Mouse (Mus musculus): Measurements from ENCODE around the gene Mvb12b. TPM values are rescaled to one million over a fixed set of nuclear protein-coding genes. Genes with fewer than 3 reads are reported as not detected.

The Mvb12b gene
- polyA plus RNA-seq, 1 experiment from 2014 or later, result 12.7 TPM

GRCm38 (mm10) chr2:33841980-33842379 is 45.8 kb downstream of the Mvb12b start:
- no peak for ATAC-seq (replicated peaks; ENCODE audit: insufficient number of reproducible peaks, insufficient read depth, low FRiP score, low read depth)
- Histone ChIP-seq H3K9ac (no peak overlapping the region), H3K4me1 (replicated peaks) (peaks cover 26% of the 10 kb centered on the region)

DNA sequence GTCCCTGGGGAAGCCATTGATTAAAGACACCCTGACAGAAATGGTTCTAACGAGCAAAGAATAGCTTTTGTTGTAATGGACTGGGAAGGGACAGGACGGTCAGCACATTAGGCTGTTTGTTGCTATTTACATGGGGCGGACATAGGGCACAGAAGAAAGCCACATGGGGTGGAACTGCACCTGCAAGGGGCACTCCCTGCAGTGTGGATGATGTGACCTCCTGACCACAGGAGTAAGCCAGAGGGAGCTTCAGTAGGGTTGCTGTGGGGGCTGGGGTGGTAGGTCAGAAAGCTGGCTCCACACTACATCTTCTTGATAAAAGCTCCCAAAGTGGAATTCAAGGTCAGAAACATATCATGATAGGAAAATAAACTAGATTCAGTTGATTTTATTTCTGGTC is 47.3 kb downstream of the Mvb12b start:
- Histone ChIP-seq H3K4me3 (no peak overlapping the region), H3K27me3 (peaks cover 11% of the 10 kb centered on the region), H3K9ac (no peak overlapping the region), H3K4me2 (no peak overlapping the region), H3K4me1 (replicated peaks) (peaks cover 23% of the 10 kb centered on the region), H3K27ac (no peak overlapping the region), H3K9me3 (replicated peaks) (no peaks in the 10 kb centered on the region), H3K36me3 (no peaks in the 10 kb centered on the region)
- 90% methylated on average over 3 of the region's 3 CpGs for WGBS
- no peak for ATAC-seq (replicated peaks; ENCODE audit: insufficient number of reproducible peaks, insufficient read depth, low FRiP score, low read depth)

More at GRCm38 (mm10) chr2:33841980-33842379, 45.8 kb downstream of the Mvb12b start:
- no peaks in the 10 kb centered on the region for H3K9me3 ChIP-seq (replicated peaks)
- H3K36me3 ChIP-seq, result no peaks in the 10 kb centered on the region
- H3K4me3 ChIP-seq, result no peak overlapping the region
- no peak overlapping the region for H3K4me2 ChIP-seq
- H3K27ac ChIP-seq, result no peak overlapping the region
- WGBS, result 89% methylated on average over 4 of the region's 4 CpGs
- H3K27me3 ChIP-seq, result peaks cover 11% of the 10 kb centered on the region

DNA sequence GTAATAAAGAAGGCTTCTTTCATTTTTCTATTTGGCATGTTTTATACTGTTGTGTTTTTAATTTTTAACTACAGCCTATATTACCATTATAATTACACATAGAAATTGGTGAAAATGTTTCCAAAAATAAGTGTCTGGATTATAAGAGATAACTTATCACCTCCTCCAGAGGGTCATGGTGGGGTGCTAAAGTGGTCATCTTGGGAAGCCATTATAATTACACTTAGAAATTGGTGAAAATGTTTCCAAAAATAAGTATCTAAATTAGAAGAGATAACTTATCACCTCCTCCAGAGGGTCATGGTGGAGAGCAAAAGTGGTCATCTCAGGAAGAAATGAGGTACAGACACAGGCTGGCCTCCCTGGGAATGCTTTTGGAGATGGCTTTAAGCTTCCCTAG is 48.5 kb downstream of the Mvb12b start:
- H3K36me3 ChIP-seq, result no peaks in the 10 kb centered on the region
- no peak overlapping the region for H3K4me2 ChIP-seq
- H3K27me3 ChIP-seq, result peaks cover 11% of the 10 kb centered on the region
- H3K9me3 ChIP-seq (replicated peaks), result no peaks in the 10 kb centered on the region
- no peak overlapping the region for H3K27ac ChIP-seq
- H3K4me1 ChIP-seq (replicated peaks), result peaks cover 18% of the 10 kb centered on the region
- no peak overlapping the region for H3K9ac ChIP-seq
- ATAC-seq (replicated peaks; ENCODE audit: insufficient number of reproducible peaks, insufficient read depth, low FRiP score, low read depth), result no peak
- H3K4me3 ChIP-seq, result no peak overlapping the region

DNA sequence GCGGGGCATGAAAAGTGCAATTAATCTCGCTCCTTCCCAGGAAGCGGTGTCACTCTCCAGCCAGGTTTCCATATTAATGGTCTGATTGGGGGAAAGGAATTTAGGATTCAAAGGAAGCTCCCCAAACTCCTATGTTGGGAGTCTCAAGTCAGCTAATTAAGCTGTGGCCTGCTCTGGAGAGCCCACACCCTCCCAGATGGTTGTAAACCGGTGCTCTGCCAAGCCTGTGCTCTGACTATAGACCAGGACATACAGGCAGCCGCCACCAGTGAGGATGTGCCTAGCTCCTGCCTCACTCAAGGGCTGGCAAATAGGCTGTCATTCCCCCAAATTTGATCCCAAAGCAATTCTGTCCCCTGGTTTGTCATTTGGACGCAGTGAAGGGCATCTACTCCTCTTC is 50.4 kb downstream of the Mvb12b start:
- WGBS, result 90% methylated on average over 6 of the region's 6 CpGs
- no peaks in the 10 kb centered on the region for H3K9me3 ChIP-seq (replicated peaks)
- peaks cover 11% of the 10 kb centered on the region for H3K27me3 ChIP-seq
- H3K4me1 ChIP-seq (replicated peaks), result peaks cover 4% of the 10 kb centered on the region; the same call in 1 of the 2 replicates
- H3K4me3 ChIP-seq, result no peak overlapping the region
- H3K36me3 ChIP-seq, result no peaks in the 10 kb centered on the region
- H3K4me2 ChIP-seq, result no peak overlapping the region
- H3K9ac ChIP-seq, result no peak overlapping the region
- ATAC-seq (replicated peaks; ENCODE audit: insufficient number of reproducible peaks, insufficient read depth, low FRiP score, low read depth), result no peak
- no peak overlapping the region for H3K27ac ChIP-seq

- Histone ChIP-seq H3K4me1 (replicated peaks) (peaks cover 4% of the 10 kb centered on the region; the same call in 1 of the 2 replicates), H3K9ac (no peak overlapping the region), H3K9me3 (replicated peaks) (no peaks in the 10 kb centered on the region), H3K4me2 (no peak overlapping the region), H3K36me3 (no peaks in the 10 kb centered on the region), H3K27ac (no peak overlapping the region), H3K27me3 (peaks cover 8% of the 10 kb centered on the region), H3K4me3 (no peak overlapping the region)
- 82% methylated on average over 9 of the region's 9 CpGs for WGBS
- ATAC-seq (replicated peaks; ENCODE audit: insufficient number of reproducible peaks, insufficient read depth, low FRiP score, low read depth), result no peak
Observed at GRCm38 (mm10) chr2:33836660-33837213, 51.0 kb downstream of the Mvb12b start.

- Histone ChIP-seq H3K4me3 (no peak overlapping the region), H3K36me3 (0 out of 2 replicates have a peak, but pooled peaks cover 4% of the 10 kb centered on the region), H3K4me1 (replicated peaks) (peaks cover 4% of the 10 kb centered on the region; the same call in 1 of the 2 replicates), H3K4me2 (no peak overlapping the region), H3K27ac (no peak overlapping the region), H3K9me3 (replicated peaks) (no peaks in the 10 kb centered on the region), H3K9ac (no peak overlapping the region), H3K27me3 (peaks cover 4% of the 10 kb centered on the region)
- ATAC-seq (replicated peaks; ENCODE audit: insufficient number of reproducible peaks, insufficient read depth, low FRiP score, low read depth), result no peak
- 86% methylated on average over 8 of the region's 8 CpGs for WGBS
Observed at GRCm38 (mm10) chr2:33835038-33835437, 52.7 kb downstream of the Mvb12b start.

DNA sequence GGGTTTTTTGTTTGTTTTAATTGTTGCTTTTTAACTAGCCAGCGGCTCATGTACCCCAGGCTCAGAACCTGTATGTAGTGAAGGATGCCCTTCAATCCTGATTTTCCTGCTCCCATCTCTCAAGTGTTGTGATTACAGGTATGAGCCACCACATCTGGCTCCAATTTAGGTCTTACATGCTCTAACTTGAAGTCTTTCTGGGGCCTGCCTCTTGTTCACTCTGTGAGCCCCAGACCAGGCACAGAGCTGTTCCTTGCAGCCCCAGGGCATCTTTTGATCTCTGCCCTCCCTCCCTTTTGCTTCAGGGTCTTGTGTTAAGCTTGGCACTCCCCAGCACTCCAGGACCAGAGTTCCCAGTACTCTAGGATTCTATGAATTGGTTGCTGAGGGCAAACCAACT is 53.8 kb downstream of the Mvb12b start:
- H3K4me3 ChIP-seq, result no peak overlapping the region
- 0 out of 2 replicates have a peak, but pooled peaks cover 4% of the 10 kb centered on the region for H3K36me3 ChIP-seq
- H3K27ac ChIP-seq, result no peak overlapping the region
- no peak for ATAC-seq (replicated peaks; ENCODE audit: insufficient number of reproducible peaks, insufficient read depth, low FRiP score, low read depth)
- no peak overlapping the region for H3K4me2 ChIP-seq
- WGBS, result 83% methylated on average over 1 of the region's 1 CpGs
- no peaks in the 10 kb centered on the region; the same call in 1 of the 2 replicates for H3K27me3 ChIP-seq
- no peaks in the 10 kb centered on the region for H3K9me3 ChIP-seq (replicated peaks)
- no peak overlapping the region for H3K9ac ChIP-seq
- H3K4me1 ChIP-seq (replicated peaks), result no peaks in the 10 kb centered on the region

DNA sequence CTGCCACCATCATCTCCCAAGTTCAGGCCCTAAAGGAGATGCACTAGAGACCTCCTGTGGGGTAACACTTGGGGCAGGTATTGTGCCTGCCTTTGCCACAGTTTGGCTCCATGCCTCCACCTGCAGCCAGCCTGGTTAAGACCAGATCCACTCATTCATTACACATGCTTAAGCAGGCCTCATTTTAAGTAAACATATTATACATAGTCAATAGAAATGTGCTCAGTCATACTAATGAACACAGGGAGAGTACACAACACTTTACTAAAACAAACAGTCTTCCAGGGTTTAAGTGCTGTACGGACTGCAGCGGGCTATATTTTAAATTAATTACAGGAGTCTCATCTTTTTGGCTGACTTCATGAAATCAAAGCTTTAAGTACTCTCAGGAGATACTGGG is 57.9 kb downstream of the Mvb12b start:
- 94% methylated on average over 2 of the region's 2 CpGs for WGBS
- no peak overlapping the region for H3K4me3 ChIP-seq

DNA sequence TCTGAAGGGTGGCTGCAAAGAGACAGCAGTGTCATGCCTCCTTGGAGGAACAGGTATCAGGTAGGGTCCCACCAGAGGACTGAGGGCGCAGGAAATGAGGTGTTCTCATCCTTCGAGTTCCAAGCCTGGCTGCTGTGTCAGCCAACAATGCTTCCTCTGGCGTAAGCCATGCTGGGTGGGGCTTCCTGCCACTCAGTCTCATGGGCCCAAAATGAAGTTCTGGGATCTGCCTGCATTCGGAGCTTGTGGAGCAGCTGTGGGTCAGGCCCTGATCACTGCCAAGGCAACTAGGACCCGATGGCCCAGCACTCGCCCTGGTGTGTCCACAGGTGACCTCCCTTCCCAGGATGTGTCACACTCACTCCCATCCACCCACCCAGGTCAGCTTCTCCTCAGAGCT is 61.0 kb downstream of the Mvb12b start:
- ATAC-seq (replicated peaks; ENCODE audit: insufficient number of reproducible peaks, insufficient read depth, low FRiP score, low read depth), result no peak
- WGBS, result 85% methylated on average over 6 of the region's 6 CpGs
- H3K27ac ChIP-seq, result no peak overlapping the region

More for the DNA sequence above, 57.9 kb downstream of the Mvb12b start:
- Histone ChIP-seq H3K27ac (no peak overlapping the region), H3K9ac (no peak overlapping the region), H3K4me2 (no peak overlapping the region), H3K9me3 (replicated peaks) (no peaks in the 10 kb centered on the region), H3K36me3 (peaks cover 11% of the 10 kb centered on the region), H3K27me3 (no peaks in the 10 kb centered on the region), H3K4me1 (replicated peaks) (no peaks in the 10 kb centered on the region; the same call in 1 of the 2 replicates)
- ATAC-seq (replicated peaks; ENCODE audit: insufficient number of reproducible peaks, insufficient read depth, low FRiP score, low read depth), result no peak

DNA sequence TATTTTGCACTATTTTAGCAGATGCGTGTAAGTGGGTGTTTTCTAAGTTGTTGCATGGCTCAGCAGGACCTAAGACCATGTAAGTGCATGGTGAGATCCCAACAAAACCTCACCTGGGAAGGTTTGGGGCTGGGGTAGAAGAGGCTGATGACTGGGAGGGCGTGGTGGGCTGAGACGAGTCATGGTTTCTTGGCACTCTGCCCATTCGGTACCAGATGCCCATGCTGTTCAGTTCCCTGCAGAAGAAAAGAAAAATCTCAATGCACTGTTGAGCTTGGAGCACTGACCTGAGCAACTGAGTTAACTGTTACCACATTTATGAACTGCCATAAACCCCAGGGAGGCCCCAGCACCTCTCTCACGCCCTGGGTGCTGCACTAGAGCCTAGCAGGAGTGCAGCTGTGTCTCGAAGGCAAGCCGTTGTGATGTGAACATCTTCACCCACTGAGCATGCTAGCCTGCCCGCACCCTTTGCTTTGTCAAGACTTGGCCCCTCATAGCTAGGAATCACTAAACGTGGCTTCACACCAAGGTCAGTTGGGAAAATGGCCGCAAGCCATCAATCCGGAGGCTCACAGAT is 62.7 kb downstream of the Mvb12b start:
- no peaks in the 10 kb centered on the region; the same call in 1 of the 2 replicates for H3K4me1 ChIP-seq (replicated peaks)

More for the DNA sequence above, 61.0 kb downstream of the Mvb12b start:
- no peak overlapping the region for H3K4me3 ChIP-seq
- no peak overlapping the region for H3K4me2 ChIP-seq
- no peaks in the 10 kb centered on the region for H3K9me3 ChIP-seq (replicated peaks)
- H3K4me1 ChIP-seq (replicated peaks), result no peaks in the 10 kb centered on the region; the same call in 1 of the 2 replicates
- H3K9ac ChIP-seq, result no peak overlapping the region
- peaks cover 15% of the 10 kb centered on the region for H3K36me3 ChIP-seq
- no peaks in the 10 kb centered on the region for H3K27me3 ChIP-seq

GRCm38 (mm10) chr2:33821677-33822607 is 65.8 kb downstream of the Mvb12b start:
- Histone ChIP-seq H3K4me3 (no peak overlapping the region), H3K27ac (no peak overlapping the region), H3K4me2 (no peak overlapping the region), H3K4me1 (replicated peaks) (no peaks in the 10 kb centered on the region; the same call in 1 of the 2 replicates), H3K9ac (no peak overlapping the region), H3K9me3 (replicated peaks) (no peaks in the 10 kb centered on the region), H3K36me3 (peaks cover 16% of the 10 kb centered on the region), H3K27me3 (no peaks in the 10 kb centered on the region)
- 32% methylated on average over 13 of the region's 13 CpGs for WGBS
- 0 out of 2 replicates have a peak, but pooled peaks have one; percentile 60 for ATAC-seq (replicated peaks; ENCODE audit: insufficient number of reproducible peaks, insufficient read depth, low FRiP score, low read depth)

More for the DNA sequence above, 62.7 kb downstream of the Mvb12b start:
- Histone ChIP-seq H3K9ac (no peak overlapping the region), H3K27me3 (no peaks in the 10 kb centered on the region), H3K27ac (no peak overlapping the region), H3K9me3 (replicated peaks) (no peaks in the 10 kb centered on the region), H3K4me3 (no peak overlapping the region), H3K36me3 (peaks cover 12% of the 10 kb centered on the region), H3K4me2 (no peak overlapping the region)
- WGBS, result 86% methylated on average over 11 of the region's 11 CpGs
- no peak for ATAC-seq (replicated peaks; ENCODE audit: insufficient number of reproducible peaks, insufficient read depth, low FRiP score, low read depth)

All from heart, embryonic 15.5 days (tissue).